Mouse (Mus musculus) left cerebral cortex, postnatal 36 days (tissue): ENCODE data around the gene Ugt1a9. TPM values are rescaled to one million over a fixed set of nuclear protein-coding genes. Genes with fewer than 3 reads are reported as not detected.
"Not testable (repeated sequence)": the region's sequence is repeated elsewhere in the genome, so short reads cannot be mapped to it uniquely, and the experiment has no call there.

Experiments
- DNase-seq, 2 experiments: peaks; one replicate each; pipeline ENCODE4 v3.0.0; 2021 to 2022; ENCODE audit warnings: low spot score in 2 of 2, mixed read lengths in 1 of 2
- intact Hi-C: fragments of 180-260 bp; cut with DNase I; formaldehyde crosslinking; loops from one replicate; pipeline ENCODE4 v1.15.1; 2025
- total RNA-seq, 2 experiments: library from RNA; stranded (reverse); gene quantifications; 2 replicates each; pipeline ENCODE4 v1.2.3; 2021

The Ugt1a9 gene
- total RNA-seq, 2 experiments from 2014 or later, result not detected

GRCm38 (mm10) chr1:88215466-88216380 is 145.1 kb downstream of the Ugt1a9 start:
- no peak for DNase-seq
- intact Hi-C loops, result no loop called here

- intact Hi-C loops, result no loop called here
These were observed 146.0 kb downstream of the Ugt1a9 start for GRCm38 (mm10) chr1:88216551-88216950.

DNA sequence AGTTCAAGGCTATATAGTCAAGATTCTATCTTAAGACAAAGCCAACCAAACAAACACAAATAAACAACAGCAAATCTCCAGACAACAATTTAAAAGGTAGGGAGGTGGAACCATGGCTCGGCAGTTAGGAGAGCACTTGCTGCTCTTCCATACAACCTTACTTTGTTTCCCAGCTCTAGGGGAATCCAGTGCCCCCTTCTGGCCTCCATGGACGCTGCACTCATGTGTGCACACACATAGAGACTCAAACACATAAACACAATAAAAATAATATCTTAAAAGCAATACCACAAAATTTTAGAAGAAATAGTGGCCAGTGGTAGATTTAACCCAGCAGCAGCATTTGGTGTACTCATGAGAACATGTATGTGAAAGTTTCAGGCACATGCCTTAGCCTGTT is 146.5 kb downstream of the Ugt1a9 start:
- DNase-seq, result no peak
- intact Hi-C loops, result no loop called here

More at GRCm38 (mm10) chr1:88216551-88216950, 146.0 kb downstream of the Ugt1a9 start:
- no peak for DNase-seq

DNA sequence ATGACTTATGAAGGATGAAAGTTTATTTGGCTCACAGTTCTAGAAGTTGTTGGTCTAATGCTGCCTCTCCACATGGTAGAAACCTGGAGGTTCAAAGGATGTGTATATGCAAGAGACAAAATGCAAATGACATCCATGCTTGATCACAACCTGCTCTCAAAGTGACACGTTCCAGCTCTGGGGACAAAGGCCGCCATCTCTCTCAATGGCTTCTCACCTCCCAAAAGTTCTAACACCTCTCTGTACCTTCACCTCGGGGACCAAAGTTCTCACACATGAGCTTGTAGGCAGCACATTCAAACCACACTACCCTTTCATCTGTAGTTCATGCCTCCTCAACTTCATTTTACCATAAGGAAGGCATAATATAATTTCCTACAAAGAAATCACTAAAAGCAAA is 147.0 kb downstream of the Ugt1a9 start:
- no peak for DNase-seq

GRCm38 (mm10) chr1:88218051-88218450 is 147.5 kb downstream of the Ugt1a9 start:
- intact Hi-C loops, result no loop called here
- no peak for DNase-seq

More for the DNA sequence above, 147.0 kb downstream of the Ugt1a9 start:
- intact Hi-C loops, result no loop called here

DNA sequence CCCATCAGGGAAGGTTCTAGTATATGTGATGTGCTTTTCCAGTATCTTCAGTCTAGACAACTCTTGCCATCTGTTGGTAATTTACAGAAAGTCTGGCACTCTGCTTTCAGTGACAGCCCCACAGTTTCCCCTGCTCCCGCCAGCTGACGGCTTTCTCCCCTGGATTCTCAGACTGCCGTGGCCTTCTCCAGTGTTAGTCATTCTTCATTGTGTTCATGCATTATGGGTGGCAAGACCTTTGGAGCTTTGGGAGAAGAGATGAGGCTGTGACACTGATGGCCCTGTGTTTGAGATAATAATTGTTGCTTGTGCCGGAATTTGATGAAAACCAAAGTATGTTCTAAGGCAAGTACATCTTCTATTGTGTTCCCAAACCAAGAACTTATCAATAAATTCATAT is 148.0 kb downstream of the Ugt1a9 start:
- intact Hi-C loops, result no loop called here
- no peak for DNase-seq

- no peak for DNase-seq
- intact Hi-C loops, result no loop called here
These were observed 148.5 kb downstream of the Ugt1a9 start for GRCm38 (mm10) chr1:88219054-88219453.

- DNase-seq, result no peak
- intact Hi-C loops, result loop anchor here (5.0 kb wide), 1 partner anchor 82 kb away; no protein-coding TSS in a partner anchor
These were observed 149.7 kb downstream of the Ugt1a9 start for GRCm38 (mm10) chr1:88220336-88220735.

DNA sequence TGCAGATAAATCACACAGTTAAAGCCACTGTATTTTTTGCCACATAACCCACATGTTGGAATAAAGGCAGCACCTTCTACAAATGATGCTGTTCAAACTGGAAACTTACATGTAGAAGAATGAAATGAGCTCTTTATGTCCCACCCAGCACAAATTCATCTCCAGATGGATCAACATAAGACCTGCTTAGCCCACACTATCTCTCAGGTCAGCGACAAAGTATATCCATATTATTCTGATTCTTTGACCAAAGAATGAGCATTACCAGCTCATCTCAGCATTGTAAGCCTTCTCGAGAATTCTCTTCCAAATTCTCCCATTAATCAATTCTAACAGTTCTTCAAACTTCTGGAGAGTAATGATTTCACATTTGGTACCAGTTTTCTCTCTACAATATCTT is 151.6 kb downstream of the Ugt1a9 start:
- DNase-seq, result no peak
- intact Hi-C loops, result loop anchor here (5.0 kb wide), 1 partner anchor 80 kb away; no protein-coding TSS in a partner anchor

GRCm38 (mm10) chr1:88223011-88223515 is 152.5 kb downstream of the Ugt1a9 start:
- DNase-seq, result not testable (repeated sequence)
- intact Hi-C loops, result loop anchor here (5.0 kb wide), 1 partner anchor 79 kb away; no protein-coding TSS in a partner anchor

DNA sequence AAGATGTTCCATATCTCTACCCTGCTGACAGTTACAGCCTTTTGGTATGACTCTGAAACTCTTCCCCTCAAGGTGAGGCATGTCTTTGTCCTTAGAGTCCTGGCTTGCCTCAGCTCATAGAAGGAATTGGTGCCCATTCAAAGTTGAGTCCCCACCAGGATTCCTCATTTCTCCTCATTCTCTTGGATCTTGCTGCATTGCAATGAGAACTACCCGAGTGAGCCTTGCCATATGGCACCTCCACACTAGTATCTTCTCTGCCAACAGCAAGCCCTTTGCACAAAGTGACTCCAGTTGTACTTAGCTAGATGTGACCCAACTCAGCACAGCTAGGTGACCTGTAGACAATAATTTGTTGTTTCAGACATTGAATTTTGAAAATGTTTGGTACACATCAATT is 153.0 kb downstream of the Ugt1a9 start:
- intact Hi-C loops, result loop anchor here (5.0 kb wide), 1 partner anchor 79 kb away; no protein-coding TSS in a partner anchor
- peak in 1 of 2 experiments; percentile 4 for DNase-seq

- intact Hi-C loops, result loop anchor here (5.0 kb wide), 1 partner anchor 78 kb away; no protein-coding TSS in a partner anchor
- DNase-seq, result no peak
These were observed 153.6 kb downstream of the Ugt1a9 start for GRCm38 (mm10) chr1:88224029-88224776.

DNA sequence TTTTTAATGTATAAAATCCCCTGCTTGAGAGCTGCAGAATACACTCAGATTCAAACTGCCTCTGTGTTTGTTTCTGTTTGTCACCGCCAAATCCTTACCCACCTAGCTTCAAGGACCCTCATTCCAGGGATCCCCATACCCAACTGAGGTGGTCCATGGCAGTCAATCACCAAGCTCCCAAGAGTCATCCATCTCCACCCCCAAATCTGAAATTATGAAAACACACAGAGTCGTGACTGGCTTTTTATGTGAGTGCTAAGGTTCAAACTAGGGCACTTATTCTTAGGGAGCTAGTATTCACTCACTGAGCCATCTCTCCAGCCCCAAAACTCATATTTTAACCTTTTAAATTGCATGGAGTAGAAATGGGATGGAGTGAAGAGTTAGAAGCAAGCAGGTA is 154.7 kb downstream of the Ugt1a9 start:
- intact Hi-C loops, DNase-seq: not testable (repeated sequence)

GRCm38 (mm10) chr1:88225741-88226140 is 155.1 kb downstream of the Ugt1a9 start:
- no peak for DNase-seq

DNA sequence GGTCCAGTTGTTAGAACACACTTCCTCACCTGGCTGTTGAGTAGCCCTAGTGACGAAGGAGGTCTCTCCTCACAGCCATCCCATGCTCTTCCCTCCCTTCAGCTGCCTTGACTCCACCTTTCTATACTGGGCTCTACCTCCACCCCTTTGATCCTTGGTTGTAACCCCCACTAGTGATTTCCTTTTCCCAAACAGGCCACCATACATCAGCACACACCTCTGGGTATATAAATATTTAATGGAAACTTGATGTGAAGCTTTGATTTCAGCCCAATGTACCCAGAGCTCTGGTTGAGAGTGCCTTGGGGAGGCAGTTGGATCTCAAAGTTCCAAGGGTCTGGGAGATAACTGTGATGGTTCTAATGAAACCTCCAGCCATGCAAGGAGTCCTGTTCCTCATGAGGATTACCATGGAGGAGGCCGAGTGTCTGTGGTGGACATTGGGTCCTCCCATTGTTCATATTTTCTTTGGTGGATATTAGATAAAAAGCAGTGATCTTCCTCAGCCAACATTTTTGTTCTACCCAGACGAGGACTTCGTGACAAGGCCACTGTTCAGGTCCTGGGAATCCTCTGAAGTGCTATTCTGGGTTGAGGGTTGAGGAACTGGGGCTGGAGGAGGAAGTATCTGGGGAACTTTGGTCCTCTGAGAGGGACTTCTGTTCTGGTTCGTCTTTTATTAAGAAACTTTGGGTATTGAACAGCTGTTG is 156.2 kb downstream of the Ugt1a9 start, which contains the start of gene Mroh2a:
Gene Mroh2a (plus strand): TSS at position 317 of the 710 bp plus-strand sequence.
- no peak for DNase-seq
- intact Hi-C loops, result no loop called here

More at GRCm38 (mm10) chr1:88225741-88226140, 155.1 kb downstream of the Ugt1a9 start:
- intact Hi-C loops, result no loop called here

DNA sequence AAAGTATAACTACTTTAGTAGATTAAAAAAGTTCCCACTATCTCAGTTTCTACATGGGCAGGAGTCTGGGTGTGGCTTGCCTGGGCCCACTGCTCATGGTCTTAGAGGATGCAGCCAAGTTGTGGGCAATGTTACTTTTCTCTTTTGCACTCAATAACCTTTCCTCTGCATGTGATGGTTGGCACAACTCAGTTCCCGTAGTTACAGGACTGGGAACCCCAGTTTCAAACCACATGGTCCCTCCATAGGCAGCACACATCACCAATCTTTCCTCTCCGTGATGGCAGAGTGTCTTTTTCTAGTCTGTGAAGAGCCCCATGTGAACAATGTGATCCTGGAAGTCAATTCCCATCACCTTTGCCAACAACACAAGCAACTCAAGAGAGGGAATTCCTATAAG is 156.9 kb downstream of the Ugt1a9 start:
- DNase-seq, result no peak
- intact Hi-C loops, result no loop called here

- intact Hi-C loops, result no loop called here
- DNase-seq, result no peak
These were observed 157.5 kb downstream of the Ugt1a9 start for GRCm38 (mm10) chr1:88228121-88228520.

DNA sequence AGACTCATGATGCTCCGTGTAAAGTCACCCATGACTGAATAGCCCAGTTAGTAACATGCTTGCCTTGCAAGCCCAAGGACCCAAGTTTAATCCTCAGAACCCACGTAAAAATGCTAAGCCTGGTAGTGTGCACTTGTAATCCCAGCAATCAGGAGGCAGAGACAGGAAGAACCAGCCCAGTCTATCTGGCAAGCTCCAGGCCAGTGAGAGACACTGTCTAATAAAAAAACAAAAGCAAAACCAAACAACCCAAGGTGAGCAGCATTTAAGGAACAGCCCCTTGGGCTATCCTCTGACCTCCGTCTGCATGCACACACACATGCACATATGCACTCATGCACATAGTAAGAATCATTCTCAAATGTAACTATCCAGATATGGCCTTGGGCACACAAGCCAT is 159.0 kb downstream of the Ugt1a9 start:
- no peak for DNase-seq
- intact Hi-C loops, result no loop called here

- intact Hi-C loops, result no loop called here
- no peak for DNase-seq
These were observed 159.4 kb downstream of the Ugt1a9 start for GRCm38 (mm10) chr1:88229986-88230385.
